Mouse (Mus musculus): Measurements from ENCODE around the gene Nanos3.

Nanos3 gene

DNA sequence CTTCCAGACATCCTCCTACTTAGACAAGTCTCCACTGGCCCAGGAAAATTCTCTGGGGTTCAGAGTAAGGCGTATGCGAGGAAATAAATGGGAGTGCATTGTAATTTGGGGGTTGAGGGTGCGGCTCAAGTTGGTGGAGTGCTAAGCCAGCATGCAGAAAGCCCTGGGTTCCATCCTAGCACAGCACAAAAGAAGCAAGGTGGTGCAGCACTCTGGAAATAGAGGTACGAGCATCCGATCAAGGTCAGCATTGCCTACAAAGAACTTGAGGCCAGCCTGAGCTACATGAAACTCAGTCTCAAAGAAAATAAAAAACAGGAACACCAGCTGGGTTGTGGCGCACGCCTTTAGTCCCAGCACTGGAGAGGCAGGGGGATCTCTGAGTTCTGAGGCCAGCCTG lies at the start of gene Nanos3:
Gene Nanos3 (minus strand): TSS at position 101 of the 400 bp plus-strand sequence.
- DNase-seq: no peak

DNA sequence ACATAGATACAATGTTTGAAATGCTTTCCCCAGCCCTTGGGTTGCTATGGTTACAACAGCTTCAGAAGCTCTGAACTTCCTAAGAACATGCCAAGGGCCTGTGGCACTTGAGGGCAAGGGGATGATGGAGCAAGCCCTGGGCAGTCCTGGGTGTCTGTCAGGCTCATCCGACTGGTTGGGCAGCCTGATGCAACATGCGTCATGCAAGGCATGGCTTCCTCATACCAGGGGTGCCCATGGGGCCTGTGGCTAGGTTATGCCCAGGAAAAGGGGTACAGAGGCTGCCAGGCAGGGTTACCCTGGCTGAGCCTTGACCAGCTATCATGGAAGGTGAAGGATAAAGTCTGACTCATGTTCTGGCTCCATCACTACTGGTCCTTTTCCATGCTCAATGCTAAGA lies 48.0 kb upstream of the Nanos3 start:
- DNase-seq: no peak

DNA sequence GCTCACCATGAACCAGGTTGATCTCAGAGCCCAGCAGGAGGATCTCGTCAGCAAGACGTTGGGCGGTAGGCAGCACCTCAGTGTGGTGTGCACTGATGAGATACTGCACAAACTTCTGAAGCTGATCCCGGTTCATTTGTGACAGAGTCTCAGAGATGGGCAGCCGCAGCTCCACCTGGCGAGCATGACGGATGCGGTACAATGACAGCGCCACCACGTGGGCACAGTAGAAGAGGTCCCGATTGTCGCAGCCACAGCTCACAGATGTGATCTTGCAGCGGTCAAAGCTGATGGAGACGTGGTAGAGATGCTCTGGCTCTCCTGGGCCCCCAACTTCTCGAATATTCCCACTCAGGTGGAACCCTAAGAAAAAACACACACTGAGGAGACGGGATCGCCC lies 45.7 kb upstream of the Nanos3 start:
- DNase-seq: no peak

DNA sequence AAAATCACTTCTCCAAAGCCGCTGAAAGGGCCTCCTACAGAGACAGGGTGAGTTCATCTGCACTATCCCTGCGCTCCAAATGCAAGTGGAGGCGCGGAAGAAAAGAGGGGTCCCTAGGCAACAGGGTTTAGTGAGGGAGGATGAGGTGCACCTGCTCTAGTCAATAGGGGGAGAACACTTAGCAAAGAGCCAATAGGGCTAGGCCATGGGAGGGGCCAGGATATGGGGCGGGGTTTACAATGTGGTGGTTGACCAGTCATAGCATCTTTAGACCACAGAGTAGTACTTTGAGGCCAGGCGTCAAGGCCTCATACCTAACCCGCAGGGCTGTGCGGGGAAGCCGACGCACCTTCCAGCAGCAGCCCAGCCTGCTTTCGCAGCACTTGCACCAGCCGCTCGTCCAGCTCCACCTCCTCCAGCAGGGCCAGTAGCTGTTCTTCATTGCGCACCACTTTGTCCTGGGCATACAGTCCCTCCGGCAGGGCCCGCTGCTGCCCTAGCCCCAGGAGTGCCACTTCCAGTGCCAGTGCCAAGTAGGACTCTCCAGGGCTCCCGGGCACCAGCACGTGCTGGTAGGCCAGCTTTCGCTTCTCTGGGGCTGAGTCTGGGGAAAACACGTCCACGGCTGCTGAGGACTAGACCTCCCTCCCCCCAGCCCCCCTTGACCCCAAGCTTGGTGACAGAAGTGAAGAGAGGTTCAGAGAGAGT lies 38.5 kb upstream of the Nanos3 start:
- no peak for DNase-seq

DNA sequence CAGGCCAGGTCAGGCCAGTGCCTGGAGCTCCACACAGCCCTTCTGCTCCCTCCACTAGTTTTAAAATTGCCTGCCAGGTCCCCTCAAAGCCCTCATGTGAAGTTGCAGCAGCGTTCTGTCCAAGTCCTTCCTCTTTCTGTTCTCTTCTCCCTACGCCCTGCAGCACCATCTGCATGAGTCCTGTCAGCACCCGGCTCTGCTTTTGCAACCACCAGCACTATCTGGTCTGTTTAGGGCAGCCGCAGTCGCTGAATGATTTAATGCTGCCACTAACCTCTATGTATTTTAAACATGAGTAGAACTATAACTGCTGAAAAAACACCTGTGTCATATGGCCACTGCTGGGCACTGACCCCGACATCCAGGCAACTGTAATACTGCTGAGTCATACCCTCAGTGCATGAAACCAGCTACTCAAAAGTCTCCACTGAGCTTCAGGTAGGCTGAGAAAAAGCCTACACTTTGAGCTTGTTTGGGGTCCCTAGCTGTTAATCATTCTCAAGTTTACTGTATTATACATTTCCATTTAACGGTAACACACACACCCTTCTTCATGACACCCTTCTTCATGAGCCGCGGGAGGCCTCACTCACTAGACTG lies 37.6 kb upstream of the Nanos3 start:
- no peak for DNase-seq

DNA sequence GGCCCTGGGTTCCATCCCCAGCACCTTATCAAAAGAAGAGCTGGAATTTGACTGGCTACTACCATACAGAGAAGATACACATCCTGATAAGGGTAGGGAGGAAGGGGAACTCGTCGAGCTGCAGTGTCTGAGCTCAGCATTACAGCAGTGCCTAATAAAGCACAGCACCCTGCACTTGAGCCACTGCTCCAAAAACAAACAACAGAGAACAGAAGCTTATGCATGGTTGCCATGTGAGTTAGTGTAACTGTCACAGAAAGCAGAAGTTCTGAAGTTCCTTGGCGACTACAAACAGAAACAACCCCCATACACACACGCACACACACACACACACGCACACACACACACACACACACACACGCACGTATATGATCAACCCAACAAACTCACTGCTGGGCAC lies 35.1 kb upstream of the Nanos3 start:
- no peak for DNase-seq

DNA sequence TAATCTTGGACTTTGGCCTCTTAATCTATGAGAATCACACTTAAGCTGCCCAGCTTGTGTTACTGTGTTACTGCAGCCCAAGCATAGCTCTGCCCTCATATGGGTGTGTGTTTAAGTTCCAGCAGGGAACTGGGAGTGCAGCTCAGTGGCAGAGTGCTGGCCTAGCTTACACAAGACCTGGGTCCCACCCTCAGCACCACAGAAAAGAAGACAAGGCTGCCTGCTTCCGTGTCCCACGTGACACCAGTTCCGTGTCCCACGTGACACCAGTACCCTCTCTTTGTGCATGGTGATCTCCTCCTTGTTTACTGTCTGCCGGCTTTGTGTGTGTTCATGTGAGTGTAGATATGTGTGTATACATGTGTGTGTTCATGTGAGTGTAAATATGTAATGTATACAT lies 33.1 kb upstream of the Nanos3 start:
- DNase-seq: no peak

DNA sequence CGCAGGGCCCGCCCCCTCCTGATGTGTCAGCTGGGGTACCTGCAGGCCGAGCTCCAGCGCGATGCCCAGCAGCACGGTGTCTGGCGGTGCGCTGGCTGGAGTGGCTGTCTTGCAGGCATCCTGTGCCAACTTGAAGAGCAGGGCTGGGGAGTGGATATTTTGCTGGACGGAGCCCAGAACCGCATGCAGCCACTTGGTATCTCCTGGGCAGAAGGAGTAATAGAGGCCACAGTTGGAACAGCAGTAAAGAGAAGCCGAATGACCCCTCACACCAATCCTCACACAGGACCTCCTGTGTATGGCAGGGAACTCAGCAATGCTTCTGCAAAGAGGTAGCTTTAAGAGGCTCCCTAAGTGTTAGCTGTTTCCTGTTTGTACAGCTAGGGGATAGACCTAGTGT lies 32.2 kb upstream of the Nanos3 start:
- no peak for DNase-seq

DNA sequence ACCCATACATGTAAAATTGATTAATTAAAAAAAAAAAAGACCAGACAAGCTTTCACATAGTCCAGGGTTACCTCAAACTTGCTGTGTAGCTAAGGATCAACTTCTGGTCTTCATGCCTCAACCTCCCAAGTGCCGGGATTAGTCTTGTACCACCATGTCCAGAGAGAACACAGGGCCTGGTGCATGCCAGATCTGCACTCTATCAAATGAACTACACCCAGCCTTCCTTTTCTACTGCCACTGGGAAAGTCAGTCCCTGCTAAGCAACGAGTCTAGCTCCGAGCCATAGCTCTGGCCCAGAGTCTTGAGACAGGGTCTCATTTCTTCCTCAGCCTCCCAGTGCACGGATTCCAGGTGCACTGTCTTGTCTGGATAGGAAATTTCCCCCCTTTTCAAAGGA lies 28.3 kb upstream of the Nanos3 start:
- no peak for DNase-seq

DNA sequence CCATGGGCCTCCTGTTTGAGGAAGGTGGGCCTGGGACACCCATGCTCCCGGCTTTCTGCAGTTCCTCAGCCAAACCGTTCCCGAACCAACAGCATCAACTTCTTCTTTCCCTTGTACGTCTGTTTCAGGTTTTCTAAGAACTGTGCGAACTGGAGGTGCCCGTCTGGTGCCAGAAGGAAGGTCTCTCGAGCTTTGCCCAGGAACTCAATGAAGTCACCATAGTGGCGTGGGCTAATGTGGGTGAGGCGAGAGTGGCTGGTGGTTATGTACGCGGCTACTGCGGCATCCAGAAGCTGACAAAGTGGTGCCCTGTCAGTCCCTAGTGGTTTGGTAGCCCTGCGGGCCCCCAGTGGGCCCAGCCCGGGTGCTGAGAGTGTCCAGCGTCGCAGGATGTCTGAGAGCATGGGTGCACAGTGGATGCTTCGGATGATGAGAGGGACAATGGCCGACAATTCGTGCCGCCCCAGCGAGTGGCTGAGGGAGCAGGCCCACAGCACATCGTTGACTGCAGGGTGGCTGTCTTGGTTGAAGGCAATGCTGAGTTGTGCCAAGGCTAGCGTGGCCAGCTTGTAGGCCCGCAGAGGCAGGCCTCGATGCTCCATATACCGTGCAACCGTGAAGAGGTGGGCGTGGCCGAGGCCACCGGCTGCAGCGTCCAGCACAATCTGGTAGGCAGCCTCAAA lies 27.0 kb upstream of the Nanos3 start:
- DNase-seq: peak in 1 of 2 experiments; percentile 37

DNA sequence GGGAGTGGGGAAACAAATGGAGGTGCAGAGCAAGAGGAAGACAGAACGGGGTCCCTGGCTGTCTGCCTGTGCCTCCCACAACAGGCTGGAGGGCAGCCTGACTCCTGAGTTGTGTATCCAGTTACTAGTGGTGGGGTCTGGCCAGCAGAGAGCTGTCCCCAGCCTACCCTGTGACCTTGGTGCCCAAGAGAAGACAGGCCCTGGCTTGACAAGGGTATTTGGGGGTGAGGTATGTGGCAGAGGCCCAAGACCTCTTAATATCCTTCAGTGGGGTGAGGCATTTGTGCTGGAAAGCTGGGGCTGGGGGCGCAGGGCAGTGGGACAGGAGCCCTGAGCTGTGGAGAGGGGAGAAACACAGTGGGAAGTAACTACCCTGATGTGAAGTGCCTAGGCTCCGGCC lies 26.2 kb upstream of the Nanos3 start:
- DNase-seq: peak in 1 of 2 experiments; percentile 35

DNA sequence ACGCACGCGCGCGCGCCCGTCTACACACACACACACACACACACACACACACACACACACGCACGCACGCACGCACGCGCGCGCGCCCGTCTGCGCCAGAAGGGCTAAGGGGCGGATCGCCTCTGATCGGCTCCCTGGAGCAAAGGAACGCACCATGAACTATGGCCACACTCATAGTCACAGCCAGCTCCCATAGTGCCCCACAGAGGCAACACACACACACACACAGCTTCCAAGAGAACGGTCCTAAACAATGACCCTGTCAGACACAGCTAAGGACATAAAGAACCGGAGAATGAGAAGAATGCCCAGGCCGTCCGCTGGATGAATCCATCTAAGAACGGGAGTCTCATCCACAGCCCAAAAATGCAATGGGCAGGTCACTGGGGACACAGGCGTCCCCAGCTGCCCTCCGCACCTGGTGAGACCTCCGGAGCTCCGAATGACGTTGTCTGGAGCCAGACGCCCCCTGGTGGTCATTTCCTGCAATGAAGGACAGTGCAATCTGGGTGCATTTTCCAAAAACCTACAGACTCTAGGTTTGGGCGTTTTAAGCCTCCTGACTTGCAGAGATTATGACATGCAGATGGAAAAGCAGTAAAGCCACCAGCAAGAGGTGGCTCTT lies 25.3 kb upstream of the Nanos3 start:
- peak; percentile 81 to 90 for DNase-seq

DNA sequence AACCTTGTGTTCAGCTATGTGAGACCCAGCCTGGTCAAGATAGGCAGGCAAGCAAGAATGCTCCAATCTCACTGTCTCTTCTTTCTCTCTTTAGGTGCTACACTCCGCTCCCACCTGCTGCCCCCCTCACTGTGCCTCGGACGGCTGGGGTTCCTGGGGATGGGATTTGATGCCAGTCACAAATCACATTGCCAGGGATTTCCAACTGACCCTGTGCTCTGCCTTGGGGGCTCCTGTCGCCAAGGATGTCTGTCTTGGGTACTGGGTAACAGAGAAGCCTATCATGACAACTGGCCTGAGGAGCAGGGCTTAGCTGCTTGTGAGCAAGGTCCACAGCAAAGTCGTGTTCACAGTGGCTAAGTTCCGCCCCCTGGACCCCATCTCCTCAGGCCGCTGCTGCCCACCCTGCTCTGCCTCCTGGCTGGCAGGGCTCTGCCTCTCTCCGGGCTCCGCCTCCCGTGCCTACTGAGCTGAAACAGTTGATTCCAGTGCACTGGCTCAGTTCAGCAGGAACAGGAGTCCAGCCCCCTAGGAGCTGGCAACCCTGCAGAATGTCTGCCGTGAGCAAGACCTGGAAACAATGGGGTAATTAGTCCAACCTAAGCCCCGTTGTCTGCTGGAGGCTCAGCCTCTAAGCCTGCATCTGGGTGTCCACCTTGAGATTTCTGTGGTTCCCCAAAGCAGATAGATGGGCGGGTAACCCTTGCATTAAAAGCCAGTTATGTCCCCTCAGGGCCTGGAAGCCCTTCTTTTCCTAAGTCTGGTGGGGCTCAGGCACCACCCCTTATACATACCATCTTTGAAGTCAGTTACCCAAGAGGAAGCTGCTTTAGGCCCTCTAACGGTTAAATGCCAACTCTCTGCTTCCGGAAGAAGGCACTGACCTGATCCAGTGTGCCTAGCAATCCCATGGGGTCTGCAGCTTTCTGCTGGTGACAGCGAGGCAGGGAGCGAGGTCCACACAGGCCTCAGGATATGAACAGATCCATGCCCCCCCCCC lies 23.7 kb upstream of the Nanos3 start:
- peak; percentile 60 to 69 for DNase-seq

DNA sequence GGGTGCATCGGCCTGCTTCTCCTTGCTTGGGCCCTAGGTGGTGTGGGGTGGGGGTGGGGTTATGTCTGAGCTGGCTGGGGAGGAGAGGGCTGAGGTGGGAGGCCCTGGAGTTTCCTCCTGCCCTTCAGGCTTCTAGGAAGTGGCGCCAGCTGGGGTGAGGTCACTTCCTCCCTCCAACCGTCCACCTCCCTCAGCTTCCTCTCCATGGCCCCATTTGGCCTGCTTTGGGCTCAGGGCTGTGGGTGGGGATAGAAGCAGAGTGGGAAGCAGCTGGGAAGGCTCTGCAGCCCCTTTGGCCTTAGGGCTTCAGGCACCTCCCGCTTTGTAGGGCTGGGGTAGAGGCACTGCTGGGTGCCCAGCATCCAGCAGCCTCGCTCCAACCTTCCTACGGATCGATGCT lies 22.8 kb upstream of the Nanos3 start:
- DNase-seq: peak; percentile 65 to 86

DNA sequence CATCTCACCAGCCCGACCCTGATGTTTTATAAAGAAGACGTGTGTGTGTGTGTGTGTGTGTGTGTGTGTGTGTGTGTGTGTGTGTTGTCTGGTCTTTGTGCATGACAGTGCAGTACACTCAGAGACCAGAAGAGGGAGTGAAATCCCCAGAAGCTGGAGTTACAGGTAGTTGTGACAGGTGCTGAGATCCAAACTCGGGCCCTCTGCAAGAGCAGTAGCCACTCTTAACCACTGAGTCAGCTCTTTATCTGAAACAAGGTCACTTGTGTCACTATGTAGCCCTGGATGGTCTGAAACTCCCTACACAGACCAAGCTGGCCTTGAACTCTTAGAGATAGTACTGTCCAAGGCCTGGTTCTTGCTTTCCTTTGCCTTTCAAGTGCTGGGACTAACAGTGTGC lies 21.6 kb upstream of the Nanos3 start:
- DNase-seq: no peak

DNA sequence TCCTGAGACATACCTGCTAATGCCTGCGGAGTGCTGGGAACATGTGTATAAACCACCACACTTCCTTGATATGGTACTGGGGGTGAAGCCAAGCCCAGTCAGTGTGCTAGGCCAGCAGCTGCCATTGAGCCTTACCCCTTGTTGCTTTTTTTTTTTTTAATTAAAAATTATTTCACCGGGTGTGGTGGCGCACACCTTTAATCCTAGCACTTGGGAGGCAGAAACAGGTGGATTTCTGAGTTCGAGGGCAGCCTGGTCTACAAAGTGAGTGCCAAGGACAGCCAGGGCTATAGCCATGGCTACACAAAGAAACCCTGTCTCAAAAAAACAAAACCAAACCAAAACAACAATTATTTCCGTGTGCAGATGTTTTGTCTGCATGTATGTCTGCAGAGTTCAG lies 20.1 kb upstream of the Nanos3 start:
- DNase-seq: no peak

DNA sequence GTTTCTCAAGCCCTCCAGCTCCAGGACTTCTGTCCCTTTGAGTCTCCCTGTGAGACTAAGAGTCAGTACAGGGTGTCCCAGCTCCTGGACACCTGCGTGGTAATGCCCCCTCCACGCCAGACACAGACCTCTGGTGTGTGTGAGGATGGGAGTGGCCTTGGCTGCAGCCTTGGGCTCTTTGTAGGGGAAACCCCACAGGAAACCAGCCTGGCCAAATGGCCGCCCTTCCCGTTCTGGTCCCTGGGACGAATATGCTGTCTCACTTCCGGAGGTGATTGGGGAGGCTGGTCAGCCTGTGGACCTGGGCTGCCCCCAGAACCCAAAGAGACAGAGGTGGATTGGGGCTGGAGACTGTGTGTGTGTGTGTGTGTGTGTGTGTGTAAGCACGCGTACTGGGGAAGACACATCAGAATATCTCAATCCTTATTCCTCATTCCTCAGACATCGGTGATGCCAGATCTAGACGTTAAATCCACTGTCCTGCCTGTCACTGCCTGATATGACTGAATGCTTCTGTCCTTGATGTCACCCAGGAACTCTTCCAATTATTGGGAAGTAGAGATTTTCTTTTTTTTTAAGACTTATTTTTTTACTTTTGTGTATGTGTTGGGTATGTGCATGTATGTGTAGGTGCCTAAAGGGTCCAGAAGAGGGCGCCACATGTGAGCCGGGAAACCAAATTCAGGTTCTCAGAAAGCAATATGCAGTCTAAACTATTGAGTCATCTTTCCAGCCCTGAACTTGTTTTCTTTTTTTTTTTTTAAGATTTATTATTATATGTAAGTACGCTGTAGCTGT lies 19.2 kb upstream of the Nanos3 start:
- DNase-seq: peak; percentile 77 to 89

DNA sequence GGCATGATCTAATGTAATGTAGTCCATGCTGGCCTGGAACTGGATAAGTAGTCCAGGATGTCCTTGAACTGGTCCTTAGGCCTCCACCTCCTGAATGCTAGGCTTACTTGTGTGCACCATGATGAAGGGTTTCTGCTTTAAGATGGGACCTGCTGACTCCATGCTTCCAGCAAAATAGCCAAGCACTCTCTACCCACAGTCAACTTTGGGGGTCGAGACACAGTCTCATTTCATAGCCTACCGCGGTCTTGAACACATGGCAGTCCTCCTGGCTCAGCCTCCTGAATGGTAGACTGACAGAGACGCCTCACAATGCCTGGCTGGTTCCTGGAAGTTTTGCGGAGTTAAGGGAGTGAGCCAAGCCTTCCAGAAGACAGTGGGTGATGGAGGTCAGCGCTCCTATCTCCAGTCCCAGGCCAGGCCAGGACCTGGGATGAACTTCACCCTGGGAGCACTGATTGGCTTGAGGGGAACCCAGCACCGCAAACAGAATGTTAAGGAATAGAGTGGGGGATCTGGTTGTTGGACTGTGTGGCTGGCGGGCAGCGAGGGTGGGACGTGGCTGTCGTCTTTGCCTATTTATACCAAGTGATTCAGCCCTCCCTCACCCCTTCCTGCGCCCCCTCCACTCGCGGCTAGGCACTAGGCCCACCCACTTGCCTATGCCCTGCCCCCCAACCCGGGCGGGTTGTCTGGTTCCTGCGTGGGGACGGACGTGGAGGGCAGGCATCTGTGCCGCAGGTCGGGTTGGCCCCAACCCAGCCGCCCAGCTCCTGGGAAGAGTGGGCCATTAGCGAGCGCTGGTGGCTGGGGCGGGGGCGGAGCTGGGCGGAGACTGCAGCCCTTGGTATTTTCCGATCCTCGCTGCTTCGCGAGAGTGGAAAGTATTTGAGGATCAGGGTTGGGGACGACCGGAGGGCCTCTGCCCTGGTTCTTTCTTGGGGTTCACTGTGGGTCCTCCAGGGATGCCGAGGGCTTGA lies 18.2 kb upstream of the Nanos3 start:
- peak; percentile 86 to 95 for DNase-seq

DNA sequence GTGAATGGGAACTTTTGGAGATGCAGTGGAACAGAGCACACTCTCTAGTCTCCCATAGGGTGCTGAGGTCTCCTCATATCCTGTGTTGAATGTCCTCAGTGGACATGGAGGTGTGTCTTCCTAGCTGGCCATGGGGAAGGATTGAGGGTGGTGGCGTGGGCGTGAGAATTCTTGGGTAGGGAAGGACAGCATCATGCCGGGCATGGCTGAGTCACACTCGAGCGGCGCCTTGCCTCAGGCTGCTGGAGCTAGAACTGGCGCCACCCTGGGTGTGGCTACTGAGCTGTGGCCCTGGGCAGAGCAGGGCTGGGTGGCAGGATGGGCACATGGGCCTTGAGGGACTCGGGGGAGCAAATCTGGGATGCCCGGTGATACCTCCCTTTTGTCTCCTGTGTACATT lies 17.4 kb upstream of the Nanos3 start:
- peak; percentile 55 to 82 for DNase-seq

DNA sequence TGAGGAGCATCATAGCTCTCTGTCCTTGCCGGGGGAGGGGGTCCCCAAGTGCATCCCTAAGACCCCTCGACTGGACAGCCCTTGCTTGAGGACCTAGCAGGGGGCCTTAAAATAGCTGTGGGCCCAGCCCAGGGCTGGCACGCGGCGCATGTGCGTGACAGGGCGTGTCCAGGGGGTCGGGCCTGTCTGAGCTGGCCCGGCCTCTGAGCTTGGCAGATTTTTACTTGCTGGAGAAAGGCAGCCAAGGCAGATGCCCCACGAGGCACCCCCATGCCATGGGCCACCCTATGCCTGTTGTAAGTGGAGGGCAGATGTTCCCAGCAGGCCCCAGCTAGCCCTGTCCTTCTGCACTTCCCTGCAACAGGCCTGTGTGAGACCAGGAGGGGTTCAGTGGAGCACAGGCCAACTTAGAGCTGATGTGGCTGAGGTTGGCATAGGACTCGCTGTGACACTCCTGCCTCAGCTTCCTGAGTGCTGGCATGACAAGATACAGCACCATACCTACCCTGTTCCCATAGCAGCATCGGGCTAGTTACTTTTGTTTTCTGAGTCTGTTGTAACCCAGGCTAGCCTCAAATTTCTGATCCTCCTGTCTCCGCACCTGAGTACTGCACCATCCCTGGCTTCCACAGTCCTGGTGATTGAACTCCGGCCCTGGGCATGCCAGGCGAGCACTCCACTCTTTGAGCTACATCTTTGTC lies 16.7 kb upstream of the Nanos3 start:
- DNase-seq: peak; percentile 73 to 92
